Mouse (Mus musculus) limb, embryonic 11.5 days (tissue): Measurements from ENCODE around the gene Fcrla. TPM values are rescaled to one million over a fixed set of nuclear protein-coding genes. Genes with fewer than 3 reads are reported as not detected.

Experiments
- ATAC-seq: fragments of 200-750 bp; cut with Nextera tagmentation; 2 replicates; pipeline ENCODE4 v1.8.0; 2017; ENCODE audit warnings: low read depth; ENCODE audit not compliant: insufficient number of reproducible peaks, low FRiP score, low TSS enrichment
- DNase-seq: peaks from one replicate; pipeline ENCODE4 v3.0.0-alpha.2; 2015; ENCODE audit warnings: low spot score
- H3K27ac ChIP-seq: fragments of 300-500 bp; sonication (generic); replicated peaks from 2 replicates; pipeline ENCODE4 v1.5.1; 2014; ENCODE audit warnings: low read depth, mild to moderate bottlenecking, low read length
- H3K27me3 ChIP-seq: fragments of 300-500 bp; sonication (generic); 2 replicates; pipeline ENCODE4 v1.6.1; 2014; ENCODE audit warnings: mild to moderate bottlenecking, low read length, mixed read lengths; ENCODE audit not compliant: control insufficient read depth, insufficient read depth
- H3K36me3 ChIP-seq: fragments of 300-500 bp; sonication (generic); 2 replicates; pipeline ENCODE4 v1.6.1; 2014; ENCODE audit warnings: mild to moderate bottlenecking, low read length, moderate library complexity, mixed read lengths; ENCODE audit not compliant: control insufficient read depth, insufficient read depth
- H3K4me1 ChIP-seq: fragments of 300-500 bp; sonication (generic); 2 replicates; pipeline ENCODE4 v1.6.1; 2014; ENCODE audit warnings: low read length, mixed read lengths; ENCODE audit not compliant: control insufficient read depth, insufficient read depth
- H3K4me2 ChIP-seq: fragments of 300-500 bp; sonication (generic); 2 replicates; pipeline ENCODE4 v1.6.1; 2014; ENCODE audit warnings: low read depth, mild to moderate bottlenecking, moderate library complexity; ENCODE audit not compliant: severe bottlenecking
- H3K4me3 ChIP-seq: fragments of 300-500 bp; sonication (generic); 2 replicates; pipeline ENCODE4 v1.5.1; 2014; ENCODE audit warnings: low read depth, low read length
- H3K9ac ChIP-seq: fragments of 300-500 bp; sonication (generic); 2 replicates; pipeline ENCODE4 v1.6.1; 2014; ENCODE audit warnings: mild to moderate bottlenecking, low read length
- H3K9me3 ChIP-seq: fragments of 300-500 bp; sonication (generic); 2 replicates; pipeline ENCODE4 v1.6.1; 2016; ENCODE audit warnings: low read length; ENCODE audit not compliant: control insufficient read depth
- WGBS: fragments of 180-500 bp; shearing (Covaris S2); extraction: QIAGEN DNeasy Blood & Tissue Kit; methylation state at CpG from one replicate; pipeline ENCODE4 v1.1.7; 2014; 5-methylcytosine and 5-hydroxymethylcytosine counted together
- polyA plus RNA-seq: library from polyadenylated mRNA; unstranded; fragments of >200 nt; fragmentation: Nextera tagmentation; extraction: Ambion mirVana; gene quantifications from 2 replicates; pipeline ENCODE4 v1.2.1, GENCODE M21; 2014

The Fcrla gene
- polyA plus RNA-seq, 1 experiment from 2014 or later: not detected

GRCm38 (mm10) chr1:170903485-170903884, 23.9 kb downstream of the Fcrla start:
- Histone ChIP-seq H3K9me3 (no peaks in the 10 kb centered on the region), H3K4me1 (peaks cover 10% of the 10 kb centered on the region), H3K4me2 (no peak overlapping the region), H3K4me3 (no peak overlapping the region), H3K9ac (no peak overlapping the region), H3K36me3 (no peaks in the 10 kb centered on the region), H3K27me3 (peaks cover 21% of the 10 kb centered on the region), H3K27ac (no peak overlapping the region)
- no peak for ATAC-seq
- DNase-seq: no peak
- WGBS: 79% methylated on average over 5 of the region's 5 CpGs

DNA sequence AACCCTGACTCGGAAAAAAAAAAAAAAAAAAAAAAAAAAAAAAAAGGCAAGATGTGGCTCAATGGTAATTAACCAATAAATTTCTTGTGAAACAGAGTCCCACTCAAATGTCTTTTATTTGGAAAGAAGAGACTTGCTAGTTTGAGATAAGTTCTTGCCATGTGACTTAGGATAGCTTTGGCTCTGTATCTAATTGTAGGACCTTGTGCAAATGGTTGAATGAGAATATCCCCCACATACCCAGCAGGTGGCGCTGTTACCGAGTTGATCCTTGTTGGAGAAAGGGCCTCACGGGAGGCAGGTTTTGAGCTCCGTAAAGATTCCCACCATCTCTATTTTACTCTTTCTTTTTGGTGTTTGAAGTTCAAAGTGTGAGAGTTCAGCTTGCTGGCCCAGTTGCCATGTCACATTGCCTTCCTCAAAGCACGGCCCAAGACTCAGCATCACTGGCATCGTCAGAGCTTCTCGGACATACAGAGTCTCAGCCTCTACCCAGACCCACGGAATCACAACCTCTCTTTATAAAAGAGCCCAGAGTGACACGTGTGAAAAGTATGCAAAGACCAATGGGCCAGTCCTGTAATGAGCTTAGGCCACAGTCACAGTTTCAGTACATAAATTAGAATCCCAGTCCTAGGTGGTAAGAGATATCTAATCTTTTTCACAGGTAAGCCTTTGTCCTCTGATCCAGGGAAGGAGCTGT, 25.7 kb downstream of the Fcrla start:
- Histone ChIP-seq H3K9ac (no peak overlapping the region), H3K4me1 (peaks cover 3% of the 10 kb centered on the region; the same call in 1 of the 2 replicates), H3K9me3 (no peaks in the 10 kb centered on the region), H3K27ac (no peak overlapping the region), H3K36me3 (no peaks in the 10 kb centered on the region), H3K27me3 (peaks cover 4% of the 10 kb centered on the region; the same call in 1 of the 2 replicates), H3K4me2 (no peak overlapping the region), H3K4me3 (no peak overlapping the region)
- peak; percentile 92 for DNase-seq
- 31% methylated on average over 10 of the region's 10 CpGs for WGBS
- no peak for ATAC-seq

DNA sequence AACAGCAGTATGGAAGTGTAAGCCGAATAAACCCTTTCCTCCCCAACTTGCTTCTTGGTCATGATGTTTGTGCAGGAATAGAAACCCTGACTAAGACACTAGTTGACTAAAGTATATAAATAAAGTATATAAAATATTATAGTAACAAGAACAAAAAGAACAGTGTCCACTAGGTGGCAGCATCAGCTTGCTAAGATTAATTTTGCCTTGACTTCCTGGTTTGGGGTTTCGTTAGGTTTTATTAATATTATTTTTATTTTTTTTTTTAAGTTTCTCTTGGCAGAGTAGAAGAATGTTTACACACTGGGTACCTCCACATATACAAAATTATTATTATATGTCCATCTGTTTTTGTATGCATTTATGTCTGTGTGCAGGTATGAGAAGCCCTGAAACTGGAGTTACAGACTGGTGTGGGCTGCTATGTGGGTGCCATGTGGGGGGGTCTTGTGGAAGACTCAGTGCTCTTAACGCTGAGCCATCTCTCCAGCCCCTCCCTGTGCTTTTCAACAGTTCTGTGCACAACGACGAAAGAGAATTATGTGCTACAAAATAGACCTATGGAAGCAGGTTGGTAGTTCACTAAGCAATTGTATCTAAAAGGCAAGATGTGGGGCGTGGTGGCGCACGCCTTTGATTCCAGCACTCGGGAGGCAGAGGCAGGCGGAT, 26.4 kb downstream of the Fcrla start:
- Histone ChIP-seq H3K4me3 (no peak overlapping the region), H3K9ac (no peak overlapping the region), H3K36me3 (no peaks in the 10 kb centered on the region), H3K4me2 (no peak overlapping the region), H3K9me3 (no peaks in the 10 kb centered on the region), H3K4me1 (peaks cover 3% of the 10 kb centered on the region; the same call in 1 of the 2 replicates), H3K27me3 (no peaks in the 10 kb centered on the region; the same call in 1 of the 2 replicates), H3K27ac (no peak overlapping the region)
- peak; percentile 41; the same call in 1 of the 2 replicates for ATAC-seq
- peak; percentile 58 for DNase-seq
- 37% methylated on average over 10 of the region's 10 CpGs for WGBS

GRCm38 (mm10) chr1:170898413-170899075, 28.8 kb downstream of the Fcrla start:
- WGBS: 78% methylated on average over 16 of the region's 16 CpGs

GRCm38 (mm10) chr1:170896651-170897281, 30.6 kb downstream of the Fcrla start:
- H3K4me2 ChIP-seq: no peak overlapping the region
- no peaks in the 10 kb centered on the region for H3K4me1 ChIP-seq
- H3K36me3 ChIP-seq: no peaks in the 10 kb centered on the region
- no peak for DNase-seq
- no peak overlapping the region for H3K9ac ChIP-seq
- H3K4me3 ChIP-seq: no peak overlapping the region
- no peaks in the 10 kb centered on the region for H3K27me3 ChIP-seq
- no peak overlapping the region for H3K27ac ChIP-seq
- no peaks in the 10 kb centered on the region for H3K9me3 ChIP-seq
- no peak for ATAC-seq
- WGBS: 84% methylated on average over 5 of the region's 5 CpGs

More at GRCm38 (mm10) chr1:170898413-170899075, 28.8 kb downstream of the Fcrla start:
- Histone ChIP-seq H3K4me3 (no peak overlapping the region), H3K9ac (no peak overlapping the region), H3K4me2 (no peak overlapping the region), H3K27me3 (no peaks in the 10 kb centered on the region), H3K9me3 (no peaks in the 10 kb centered on the region), H3K4me1 (peaks cover 3% of the 10 kb centered on the region; the same call in 1 of the 2 replicates), H3K36me3 (no peaks in the 10 kb centered on the region), H3K27ac (no peak overlapping the region)
- no peak for DNase-seq
- no peak for ATAC-seq

DNA sequence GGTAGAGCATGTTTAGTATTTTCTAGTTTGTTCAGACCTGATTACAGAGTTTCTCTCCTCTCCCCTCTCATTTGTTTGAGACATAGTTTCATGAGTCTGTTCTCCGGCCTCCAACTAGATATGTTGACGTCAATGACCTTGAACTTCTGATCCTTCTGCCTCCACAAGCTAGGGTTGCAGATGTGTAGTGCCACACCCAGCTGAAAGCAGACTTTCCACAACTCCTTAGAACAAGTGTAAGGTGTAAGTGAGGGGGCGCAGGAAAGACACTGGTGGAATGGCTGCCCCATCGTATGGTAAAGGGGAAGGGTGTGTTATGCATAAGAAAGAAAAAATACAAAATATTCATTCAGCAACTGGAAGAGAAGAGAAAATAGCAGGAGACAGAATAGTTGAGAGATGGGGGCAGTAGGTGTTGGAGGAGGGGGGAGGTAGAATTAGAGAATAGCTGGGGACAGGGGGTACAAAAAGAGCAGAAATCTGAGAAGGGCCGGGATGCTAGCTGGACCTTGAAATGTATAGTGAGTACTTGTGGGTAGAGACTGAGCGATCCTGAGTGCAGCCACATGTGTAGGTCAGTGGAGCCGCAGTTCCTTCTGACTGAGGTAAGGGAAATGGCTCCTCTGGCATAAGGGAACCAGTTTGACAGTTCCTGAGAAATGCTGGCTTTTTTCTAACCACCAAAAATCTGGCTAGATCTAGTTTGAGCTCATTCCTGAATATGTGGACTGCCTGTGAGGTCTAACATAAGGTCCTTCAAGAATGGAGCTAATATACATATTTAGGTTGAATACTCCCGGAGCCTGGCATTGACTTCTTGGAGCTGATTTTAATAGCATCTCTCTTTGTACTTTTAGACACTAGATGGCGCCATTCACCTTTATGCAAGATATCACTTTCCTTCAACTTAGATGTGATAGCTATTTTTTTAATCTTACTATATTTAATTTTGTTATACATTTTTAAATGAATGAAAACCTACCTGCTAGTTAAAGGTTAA, 32.5 kb downstream of the Fcrla start:
- Histone ChIP-seq H3K4me2 (no peak overlapping the region), H3K9ac (no peak overlapping the region), H3K27ac (no peak overlapping the region), H3K27me3 (no peaks in the 10 kb centered on the region), H3K4me1 (no peaks in the 10 kb centered on the region), H3K36me3 (no peaks in the 10 kb centered on the region), H3K9me3 (no peaks in the 10 kb centered on the region), H3K4me3 (no peak overlapping the region)
- no peak for DNase-seq
- 67% methylated on average over 9 of the region's 9 CpGs for WGBS
- ATAC-seq: no peak

- Histone ChIP-seq H3K4me3 (no peak overlapping the region), H3K36me3 (no peaks in the 10 kb centered on the region), H3K27ac (no peak overlapping the region), H3K4me2 (no peak overlapping the region), H3K9me3 (no peaks in the 10 kb centered on the region), H3K4me1 (no peaks in the 10 kb centered on the region), H3K9ac (no peak overlapping the region), H3K27me3 (no peaks in the 10 kb centered on the region)
- ATAC-seq: no peak
- DNase-seq: no peak
- 76% methylated on average over 1 of the region's 1 CpGs for WGBS
Observed at GRCm38 (mm10) chr1:170892279-170892678, 35.1 kb downstream of the Fcrla start.
